In genomic region chr19:25564430-25564829, GRCm38 (mm10) we compare ENCODE assay signal across 25 mouse cellular contexts. TPM values are rescaled to one million over a fixed set of nuclear protein-coding genes. Genes with fewer than 3 reads are reported as not detected.
DNase-seq lines count a peak whose midpoint lies in the region; ATAC-seq and TF ChIP-seq lines count a peak whose summit lies in the region.
"Had no signal": no experiment of that assay in that cellular context is flagged by ENCODE, and none has a peak within 500 bp of the region (broad histone marks: within the 10 kb centered on the region; RNA-seq: fewer than 3 reads in every experiment).

No protein-coding gene starts in this region.

- no peak for TF ChIP-seq EP300 in liver, postnatal 0 days (IDR thresholded peaks at IDR 0.05; ENCODE audit: low read depth)
- TF ChIP-seq EP300 in heart, adult 2 months (IDR thresholded peaks at IDR 0.05; ENCODE audit: insufficient read depth, low read depth, low read length): no peak

- H3K9me3 ChIP-seq in liver, postnatal 0 days (ENCODE audit: low read length): no peaks in the 10 kb centered on the region
- 0 out of 2 replicates have a peak, but pooled peaks cover 2% of the 10 kb centered on the region for H3K9me3 ChIP-seq in liver, embryonic 11.5 days (ENCODE audit: control insufficient read depth, low read length)
- H3K9me3 ChIP-seq in intestine, postnatal 0 days (ENCODE audit: control insufficient read depth): no peaks in the 10 kb centered on the region
- H3K9me3 ChIP-seq: forebrain, embryonic 13.5 days; forebrain, embryonic 15.5 days had no signal

- WGBS in liver, postnatal 0 days (ENCODE audit: insufficient replicate concordance): 58% methylated on average over 12 of the region's 12 CpGs
- WGBS in liver, embryonic 11.5 days: 67% methylated on average over 12 of the region's 12 CpGs
- 51% methylated on average over 12 of the region's 12 CpGs for WGBS in intestine, postnatal 0 days
- 72% methylated on average over 12 of the region's 12 CpGs for WGBS in heart, adult 2 months

- no peak overlapping the region for H3K9ac ChIP-seq in liver, postnatal 0 days (replicated peaks)
- H3K9ac ChIP-seq in liver, embryonic 11.5 days (ENCODE audit: low read depth, low read length): no peak overlapping the region
- H3K9ac ChIP-seq in intestine, postnatal 0 days (ENCODE audit: low read depth, low read length): no peak overlapping the region
- H3K9ac ChIP-seq in heart, adult 2 months (ENCODE audit: low read depth, low read length): no peak overlapping the region
- H3K9ac ChIP-seq: embryonic facial prominence, embryonic 12.5 days; forebrain, embryonic 13.5 days; forebrain, embryonic 15.5 days had no signal

- intact Hi-C loops in heart, adult 2 months (cut with DNase I): no loop called here

- peak; percentile 40; the same call in 1 of the 2 replicates for ATAC-seq in liver, postnatal 0 days
- ATAC-seq in liver, embryonic 11.5 days (replicated peaks; ENCODE audit: low FRiP score): no peak
- ATAC-seq in intestine, postnatal 0 days: peak; percentile 64
- ATAC-seq: activated CD4-positive, CD25-positive, alpha-beta regulatory T cell, adult 4 months; CD4-positive, CD25-positive, alpha-beta regulatory T cell, adult 4 months; forebrain, embryonic 13.5 days; forebrain, embryonic 15.5 days; Patski had no signal

- H3K79me2 ChIP-seq in heart, adult 2 months (replicated peaks; ENCODE audit: control insufficient read depth, insufficient read depth, low read length): no peaks in the 10 kb centered on the region

- no peak overlapping the region for H3K4me3 ChIP-seq in liver, postnatal 0 days (ENCODE audit: low read depth, low read length)
- no peak overlapping the region for H3K4me3 ChIP-seq in liver, embryonic 11.5 days (ENCODE audit: low read depth, low read length)
- H3K4me3 ChIP-seq in intestine, postnatal 0 days (ENCODE audit: low read depth, low read length): no peak overlapping the region
- no peak overlapping the region for H3K4me3 ChIP-seq in heart, adult 2 months
- H3K4me3 ChIP-seq: embryonic facial prominence, embryonic 10.5 days; embryonic facial prominence, embryonic 12.5 days; forebrain, embryonic 13.5 days; forebrain, embryonic 15.5 days had no signal

- TF ChIP-seq CTCF in liver, postnatal 0 days (IDR thresholded peaks at IDR 0.05; ENCODE audit: low read depth): no peak
- no peak for TF ChIP-seq CTCF in intestine, postnatal 0 days (IDR thresholded peaks at IDR 0.05; ENCODE audit: low read depth)
- no peak for TF ChIP-seq CTCF in heart, adult 2 months (IDR thresholded peaks at IDR 0.05)

- H3K36me3 ChIP-seq in liver, postnatal 0 days (replicated peaks; ENCODE audit: insufficient read depth, low read length): no peaks in the 10 kb centered on the region
- no peaks in the 10 kb centered on the region for H3K36me3 ChIP-seq in liver, embryonic 11.5 days (ENCODE audit: control insufficient read depth, insufficient read depth, low read length)
- no peaks in the 10 kb centered on the region for H3K36me3 ChIP-seq in intestine, postnatal 0 days (ENCODE audit: control insufficient read depth, insufficient read depth)
- no peaks in the 10 kb centered on the region for H3K36me3 ChIP-seq in heart, adult 2 months (ENCODE audit: control insufficient read depth, insufficient read depth, low read length)
- H3K36me3 ChIP-seq: embryonic facial prominence, embryonic 10.5 days; embryonic facial prominence, embryonic 12.5 days; forebrain, embryonic 15.5 days; G1E had no signal

- no peak for DNase-seq in liver, postnatal 0 days
- no peak for DNase-seq in liver, embryonic 11.5 days (ENCODE audit: low spot score)
- DNase-seq in heart, adult 2 months: no peak
- DNase-seq in urinary bladder, postnatal 4 days (ENCODE audit: low spot score in 2 of 2): no peak
- DNase-seq: adrenal gland, adult 8-10 months; adrenal gland, postnatal 14 days; adrenal gland, postnatal 36 days; B cell, adult 2 months; cerebellum, adult 11-12 months; cerebellum, adult 2 months; cerebellum, adult 9-10 months; cerebellum, postnatal 10 days; cerebellum, postnatal 25 days had no signal

- H3K27ac ChIP-seq in liver, postnatal 0 days (ENCODE audit: low read depth): no peak overlapping the region
- H3K27ac ChIP-seq in liver, embryonic 11.5 days (ENCODE audit: low read depth, low read length): no peak overlapping the region
- H3K27ac ChIP-seq in intestine, postnatal 0 days (ENCODE audit: low read depth, low read length): no peak overlapping the region
- H3K27ac ChIP-seq in heart, adult 2 months: no peak overlapping the region
- H3K27ac ChIP-seq: embryonic facial prominence, embryonic 10.5 days; embryonic facial prominence, embryonic 12.5 days; forebrain, embryonic 13.5 days; forebrain, embryonic 15.5 days had no signal

- 0 out of 2 replicates have a peak, but pooled peaks cover 7% of the 10 kb centered on the region for H3K27me3 ChIP-seq in liver, postnatal 0 days (ENCODE audit: insufficient read depth, low read length)
- H3K27me3 ChIP-seq in liver, embryonic 11.5 days (replicated peaks; ENCODE audit: control insufficient read depth, insufficient read depth, low read length): peaks cover 14% of the 10 kb centered on the region
- no peaks in the 10 kb centered on the region; the same call in 1 of the 2 replicates for H3K27me3 ChIP-seq in intestine, postnatal 0 days (replicated peaks; ENCODE audit: control insufficient read depth, insufficient read depth, low read length)
- H3K27me3 ChIP-seq in heart, adult 2 months (ENCODE audit: control insufficient read depth, insufficient read depth, low read length): no peaks in the 10 kb centered on the region; the same call in 1 of the 2 replicates
- H3K27me3 ChIP-seq: CH12.LX; forebrain, embryonic 13.5 days; forebrain, embryonic 15.5 days had no signal

- H3K4me1 ChIP-seq in liver, postnatal 0 days (ENCODE audit: insufficient read depth): no peaks in the 10 kb centered on the region
- no peaks in the 10 kb centered on the region for H3K4me1 ChIP-seq in liver, embryonic 11.5 days (replicated peaks; ENCODE audit: control insufficient read depth, insufficient read depth, low read length)
- no peaks in the 10 kb centered on the region for H3K4me1 ChIP-seq in intestine, postnatal 0 days (replicated peaks; ENCODE audit: control insufficient read depth, insufficient read depth, low read length)
- H3K4me1 ChIP-seq in heart, adult 2 months (ENCODE audit: control insufficient read depth, insufficient read depth, low read length): no peaks in the 10 kb centered on the region
- H3K4me1 ChIP-seq: embryonic facial prominence, embryonic 10.5 days; embryonic facial prominence, embryonic 12.5 days; forebrain, embryonic 13.5 days; forebrain, embryonic 15.5 days had no signal

- no peak overlapping the region for H3K4me2 ChIP-seq in liver, postnatal 0 days (ENCODE audit: low read depth, low read length)
- no peak overlapping the region for H3K4me2 ChIP-seq in liver, embryonic 11.5 days
- 0 out of 2 replicates have a peak overlapping the region, but pooled peaks have one; percentile 17 for H3K4me2 ChIP-seq in intestine, postnatal 0 days (replicated peaks; ENCODE audit: low read depth)
- H3K4me2 ChIP-seq: embryonic facial prominence, embryonic 12.5 days; forebrain, embryonic 13.5 days; forebrain, embryonic 15.5 days had no signal

- no peak for TF ChIP-seq POLR2A in heart, adult 2 months (IDR thresholded peaks at IDR 0.05; ENCODE audit: insufficient read depth, low read depth, low read length)

RNA-seq across cellular contexts. Expression of gene Dmrt3, which starts 45.7 kb away (rescaled TPM):
- polyA plus RNA-seq in liver, postnatal 0 days (2015; fragmentation: Nextera tagmentation; extraction: Ambion mirVana): not detected in 2 replicates
- 0.08 TPM in 1 of 2 replicates, not detected in the other for polyA plus RNA-seq in liver, embryonic 11.5 days (2014; fragmentation: Nextera tagmentation; extraction: Ambion mirVana)
- 0.08 TPM in 1 of 2 replicates, not detected in the other for polyA plus RNA-seq in intestine, postnatal 0 days (2015; fragmentation: Nextera tagmentation; extraction: Ambion mirVana)
- not detected for total RNA-seq in heart, adult 2 months (2021)
- 0.37 TPM in 1 of 2 replicates, not detected in the other for polyA plus RNA-seq in heart, adult 2 months (2012; rRNA removed)
- total RNA-seq: adrenal gland, adult 18-20 months; adrenal gland, adult 8-10 months; adrenal gland, postnatal 14 days; adrenal gland, postnatal 36 days; CH12.LX had no signal
- polyA plus RNA-seq: activated CD4-positive, CD25-positive, alpha-beta regulatory T cell, adult 4 months; CD4-positive, CD25-positive, alpha-beta regulatory T cell, adult 4 months; G1E; Patski had no signal

RNA-seq across cellular contexts. Expression of gene Dmrt1, which starts 59.0 kb away (rescaled TPM):
- not detected in 2 replicates for polyA plus RNA-seq in liver, postnatal 0 days (2015; fragmentation: Nextera tagmentation; extraction: Ambion mirVana)
- 0.19 TPM in 1 of 2 replicates, not detected in the other for polyA plus RNA-seq in liver, embryonic 11.5 days (2014; fragmentation: Nextera tagmentation; extraction: Ambion mirVana)
- polyA plus RNA-seq in intestine, postnatal 0 days (2015; fragmentation: Nextera tagmentation; extraction: Ambion mirVana): not detected in 2 replicates
- not detected for total RNA-seq in heart, adult 2 months (2021)
- polyA plus RNA-seq in heart, adult 2 months (2012; rRNA removed): not detected in 2 replicates
- total RNA-seq: adrenal gland, adult 18-20 months; adrenal gland, adult 8-10 months; adrenal gland, postnatal 14 days; adrenal gland, postnatal 36 days; G1E had no signal
- polyA plus RNA-seq: activated CD4-positive, CD25-positive, alpha-beta regulatory T cell, adult 4 months; CD4-positive, CD25-positive, alpha-beta regulatory T cell, adult 4 months; cerebellum, adult 2 months; cortical plate, adult 2 months; G1E; Patski had no signal
